Mouse (Mus musculus): ENCODE results near the gene Elavl2.

GRCm38 (mm10) chr4:91248650-91249049 lies 151.9 kb downstream of the Elavl2 start:
- no peak for TF ChIP-seq CTCF (IDR thresholded peaks at IDR 0.05; ENCODE audit: low read depth, low read length)
- TF ChIP-seq TAL1 (conservative IDR thresholded peaks at IDR 0.05; ENCODE audit: low read depth, low read length) = no peak
